Mouse (Mus musculus): ENCODE results near the gene Grik3.

Gene Grik3

DNA sequence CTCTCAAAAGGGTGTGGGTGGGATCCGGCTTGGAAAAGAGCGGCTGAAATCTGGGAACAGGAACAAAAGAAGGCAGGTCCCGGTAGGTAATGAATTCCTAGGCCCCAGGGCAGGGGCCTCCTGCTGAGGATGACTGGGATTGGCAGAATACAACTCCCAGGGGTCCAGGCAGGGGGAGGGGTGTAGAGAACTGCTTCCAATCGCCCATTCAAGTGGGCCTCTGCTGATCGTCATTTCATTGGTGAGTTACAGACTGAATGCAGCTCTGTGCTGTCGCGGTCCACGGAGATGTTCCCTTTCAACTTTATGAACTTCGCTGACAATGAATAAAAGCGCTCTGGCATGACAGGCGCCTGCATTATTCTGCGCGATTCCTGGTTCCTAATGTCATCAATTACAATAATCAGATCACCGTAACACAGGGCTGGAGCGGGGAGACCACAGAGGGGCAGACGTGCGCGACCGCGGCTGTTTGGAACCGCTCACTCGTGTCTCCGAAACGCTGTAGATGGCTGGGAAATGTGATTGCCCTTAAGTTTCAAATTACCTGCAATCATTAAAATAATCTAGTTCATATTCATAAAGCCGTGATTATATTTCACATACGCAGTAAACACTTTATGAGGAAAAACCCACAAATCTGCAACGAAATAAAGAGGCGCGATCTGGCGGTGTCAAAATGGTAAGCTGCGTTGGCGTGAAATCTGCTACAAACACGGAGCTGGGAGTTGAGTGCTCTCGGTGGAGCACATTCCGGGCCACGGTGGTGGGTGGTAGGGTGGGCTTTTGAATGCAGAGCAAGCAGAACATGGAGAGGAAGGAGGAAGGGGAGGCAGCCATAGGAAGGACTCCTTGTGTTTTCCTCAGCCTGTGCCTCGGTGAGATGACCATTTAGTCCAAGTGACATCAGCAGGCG lies 239.1 kb downstream of the Grik3 start:
- no peak for DNase-seq

GRCm38 (mm10) chr4:125730751-125731150 lies 240.3 kb downstream of the Grik3 start:
- no peak for DNase-seq

- DNase-seq, result no peak
These were observed 246.3 kb downstream of the Grik3 start for GRCm38 (mm10) chr4:125736783-125737182.

DNA sequence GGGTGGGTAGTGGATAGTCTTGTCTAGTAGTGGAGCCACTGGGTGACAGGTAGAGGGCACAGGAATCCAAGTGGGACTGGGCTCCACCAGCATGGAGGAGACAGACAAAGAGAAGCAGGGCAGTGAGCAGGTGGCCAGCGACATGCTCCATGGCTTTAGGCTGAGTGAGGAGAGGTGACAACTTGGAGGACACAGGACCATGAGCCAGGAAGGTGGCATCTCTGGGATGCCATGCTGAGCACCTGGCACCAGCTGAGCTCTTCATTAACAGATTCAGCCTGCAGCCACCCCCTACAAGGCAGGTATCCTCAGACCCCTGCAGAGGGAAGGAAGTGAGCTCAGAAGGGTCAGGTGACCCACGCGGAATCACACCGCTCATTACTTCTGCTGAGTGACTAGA lies 248.3 kb downstream of the Grik3 start:
- DNase-seq, result no peak

DNA sequence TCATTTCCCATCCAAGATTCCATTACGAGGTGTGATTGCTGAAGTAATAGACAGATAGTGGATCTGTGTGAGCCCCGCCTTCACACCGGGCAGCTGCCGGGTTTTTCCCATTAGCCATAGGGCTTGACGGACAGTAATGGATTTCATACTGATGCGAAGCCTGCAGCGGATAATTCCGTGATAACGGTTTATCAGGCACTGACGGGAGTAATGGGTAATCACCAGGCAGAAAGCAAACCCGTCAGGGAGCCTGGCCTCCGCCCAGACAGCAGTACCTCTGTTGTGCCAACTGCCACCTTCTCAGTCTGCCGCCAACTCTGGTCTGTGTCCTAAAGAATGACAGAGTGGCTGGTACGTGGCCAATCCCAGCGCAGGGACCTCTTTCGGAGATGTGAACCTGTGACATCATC lies 251.7 kb downstream of the Grik3 start:
- DNase-seq, result no peak

DNA sequence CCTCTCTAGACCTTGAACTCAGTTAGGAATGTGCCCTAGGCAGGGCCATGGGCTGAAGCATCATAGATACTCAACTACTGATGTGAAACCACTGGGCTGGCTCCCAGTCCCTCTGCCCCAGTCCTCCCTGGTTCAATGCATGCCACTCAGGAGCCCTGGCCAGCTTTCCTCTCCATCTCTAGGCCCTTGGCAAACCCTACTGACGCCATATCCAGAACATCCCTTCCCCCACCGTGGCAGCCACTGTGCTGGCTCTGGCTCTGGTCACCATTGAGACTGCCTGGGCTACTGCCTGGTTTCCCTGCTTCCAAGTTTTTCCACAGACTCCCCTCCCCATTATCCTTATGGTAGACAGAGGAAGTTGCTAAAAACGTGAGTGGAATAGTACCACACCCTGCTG lies 255.4 kb downstream of the Grik3 start:
- no peak for DNase-seq

DNA sequence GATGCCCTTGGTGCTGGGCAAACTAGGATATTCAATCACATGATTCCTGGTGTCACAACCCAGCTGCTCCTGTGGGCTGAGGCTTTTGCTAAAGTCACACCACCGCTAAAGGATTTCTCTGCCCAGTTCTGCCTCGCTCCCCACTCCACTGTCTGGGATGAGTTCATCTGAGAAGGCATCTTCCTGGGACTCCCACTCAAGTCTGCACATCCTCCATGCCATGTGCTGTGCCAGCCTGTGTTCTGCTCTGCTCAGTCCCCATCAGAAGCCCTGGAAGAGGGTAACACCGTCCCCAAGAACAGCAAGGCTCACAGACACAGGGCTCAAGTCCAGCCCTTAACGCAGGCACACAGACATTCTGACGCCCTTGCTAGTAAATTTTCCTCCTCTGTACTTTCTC lies 265.9 kb downstream of the Grik3 start:
- no peak for DNase-seq

DNA sequence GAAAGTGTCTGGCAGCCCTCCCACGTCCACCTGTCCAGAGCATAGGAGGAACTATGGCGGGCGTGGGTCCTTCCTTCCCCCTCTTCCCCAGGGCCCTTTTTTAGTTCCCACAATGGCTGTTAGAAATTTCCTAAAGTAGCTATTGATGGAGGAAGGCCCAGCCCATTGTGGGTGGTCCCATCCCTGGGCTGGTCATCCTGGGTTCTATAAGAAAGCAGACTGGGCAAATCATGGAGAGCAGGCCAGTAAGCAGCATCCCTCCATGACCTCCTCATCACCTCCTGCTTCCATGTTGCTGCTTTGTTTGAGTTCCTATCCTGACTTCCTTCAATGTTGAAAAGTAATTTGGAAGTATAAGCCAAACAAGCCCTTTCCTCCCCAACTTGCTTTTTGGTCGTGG lies 269.8 kb downstream of the Grik3 start:
- DNase-seq, result no peak

DNA sequence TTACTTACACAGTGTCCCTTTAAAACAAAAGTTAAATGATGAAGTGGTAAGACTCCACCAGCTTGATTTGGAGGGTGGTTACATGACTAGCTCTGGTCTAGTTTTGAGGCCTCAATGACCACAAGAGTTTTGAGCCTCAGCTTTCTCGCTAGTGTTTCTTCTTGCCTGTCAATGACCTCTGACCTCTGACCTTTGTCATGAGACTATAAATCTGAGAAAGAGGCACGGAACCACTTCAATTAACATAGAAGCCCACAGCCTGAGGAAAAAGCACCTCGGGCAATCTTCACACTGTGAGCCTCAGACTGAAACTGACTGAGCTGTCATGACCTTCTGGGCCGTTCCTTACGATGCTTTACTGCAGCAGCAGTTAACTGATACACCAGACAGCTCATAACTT lies 272.6 kb downstream of the Grik3 start:
- no peak for DNase-seq
